Mouse (Mus musculus) bone marrow, adult 2 months (tissue): ENCODE measurements around the gene Icam5.

Experiments used
- CTCF ChIP-seq: fragments of 200-500 bp; IDR thresholded peaks from 2 replicates; pipeline ENCODE4 v1.5.1; 2011; ENCODE audit warnings: low read length, control low read depth; ENCODE audit not compliant: control insufficient read depth, insufficient read depth
- POLR2A ChIP-seq: fragments of 200-500 bp; IDR thresholded peaks from 2 replicates; pipeline ENCODE4 v1.6.1; 2011; ENCODE audit warnings: low read depth, mild to moderate bottlenecking, control low read depth, low read length, borderline replicate concordance; ENCODE audit not compliant: control insufficient read depth

DNA sequence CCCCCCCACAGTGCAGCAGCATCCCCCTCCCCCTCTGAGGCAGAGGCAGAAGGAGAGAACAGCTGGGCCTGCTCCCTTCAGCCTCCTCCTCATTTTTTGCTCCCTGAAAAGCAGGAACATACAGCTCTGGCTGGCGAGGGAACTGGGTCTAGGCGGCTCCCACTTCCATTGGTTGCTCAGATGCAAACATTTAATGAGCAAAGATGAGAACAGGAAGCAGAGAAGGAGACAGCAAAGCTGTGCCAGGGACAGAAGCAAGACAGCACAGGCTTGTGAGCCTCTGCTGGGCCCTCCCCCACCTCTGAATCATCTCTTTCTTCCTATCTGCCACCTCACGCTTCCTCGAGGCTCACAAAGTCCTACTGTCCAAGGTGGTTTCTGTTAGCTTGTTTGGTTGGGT lies 9.4 kb downstream of the Icam5 start:
- no peak for TF ChIP-seq POLR2A
- TF ChIP-seq CTCF, result no peak
